Mouse (Mus musculus) embryonic facial prominence, embryonic 11.5 days (tissue): Measurements from ENCODE around the gene Slc16a6. TPM values are rescaled to one million over a fixed set of nuclear protein-coding genes. Genes with fewer than 3 reads are reported as not detected.

Experiments used
- ATAC-seq: fragments of 200-750 bp; cut with Nextera tagmentation; replicated peaks from 2 replicates; pipeline ENCODE4 v1.8.0; 2017; ENCODE audit warnings: low read depth; ENCODE audit not compliant: insufficient number of reproducible peaks, low FRiP score, low TSS enrichment
- DNase-seq: peaks from one replicate; pipeline ENCODE4 v3.0.0-alpha.2; 2015; ENCODE audit warnings: low spot score
- H3K27ac ChIP-seq: fragments of 300-500 bp; sonication (generic); replicated peaks from 2 replicates; pipeline ENCODE4 v1.5.1; 2014; ENCODE audit warnings: mild to moderate bottlenecking, low read depth, low read length, control low read depth
- H3K27me3 ChIP-seq: fragments of 300-500 bp; sonication (generic); 2 replicates; pipeline ENCODE4 v1.6.1; 2014; ENCODE audit warnings: mild to moderate bottlenecking, low read length, moderate library complexity, mixed read lengths; ENCODE audit not compliant: control insufficient read depth, insufficient read depth
- H3K36me3 ChIP-seq: fragments of 300-500 bp; sonication (generic); replicated peaks from 2 replicates; pipeline ENCODE4 v1.6.1; 2014; ENCODE audit warnings: low read depth, mild to moderate bottlenecking, low read length, moderate library complexity, mixed read lengths; ENCODE audit not compliant: control insufficient read depth, insufficient read depth
- H3K4me1 ChIP-seq: fragments of 300-500 bp; sonication (generic); 2 replicates; pipeline ENCODE4 v1.6.1; 2014; ENCODE audit warnings: low read length, mixed read lengths; ENCODE audit not compliant: control insufficient read depth, insufficient read depth
- H3K4me2 ChIP-seq: fragments of 300-500 bp; sonication (generic); 2 replicates; pipeline ENCODE4 v1.6.1; 2014; ENCODE audit warnings: low read depth, mild to moderate bottlenecking, control low read depth, low read length, moderate library complexity
- H3K4me3 ChIP-seq: fragments of 300-500 bp; sonication (generic); 2 replicates; pipeline ENCODE4 v1.5.1; 2014; ENCODE audit warnings: low read depth, low read length, control low read depth
- H3K9ac ChIP-seq: fragments of 300-500 bp; sonication (generic); replicated peaks from 2 replicates; pipeline ENCODE4 v1.6.1; 2014; ENCODE audit warnings: mild to moderate bottlenecking, control low read depth, low read length
- H3K9me3 ChIP-seq: fragments of 300-500 bp; sonication (generic); replicated peaks from 2 replicates; pipeline ENCODE4 v1.6.1; 2016; ENCODE audit warnings: mild to moderate bottlenecking, low read length, inconsistent platforms, mixed read lengths; ENCODE audit not compliant: control insufficient read depth
- WGBS: fragments of 180-500 bp; shearing (Covaris S2); extraction: QIAGEN DNeasy Blood & Tissue Kit; methylation state at CpG from one replicate; pipeline ENCODE4 v1.1.7; 2014; 5-methylcytosine and 5-hydroxymethylcytosine counted together
- polyA plus RNA-seq: library from polyadenylated mRNA; unstranded; fragments of >200 nt; fragmentation: Nextera tagmentation; extraction: Ambion mirVana; gene quantifications from 2 replicates; pipeline ENCODE4 v1.2.1, GENCODE M21; 2014

Slc16a6 gene
- polyA plus RNA-seq, 1 experiment from 2014 or later, result 3.3 TPM

GRCm38 (mm10) chr11:109505823-109506222 lies 32.4 kb upstream of the Slc16a6 start:
- Histone ChIP-seq H3K27me3 (no peaks in the 10 kb centered on the region), H3K36me3 (no peaks in the 10 kb centered on the region), H3K4me2 (no peak overlapping the region), H3K9ac (no peak overlapping the region), H3K4me3 (no peak overlapping the region), H3K27ac (no peak overlapping the region), H3K4me1 (no peaks in the 10 kb centered on the region), H3K9me3 (no peaks in the 10 kb centered on the region)
- ATAC-seq (no peak), DNase-seq (no peak)
- 85% methylated on average over 4 of the region's 4 CpGs for WGBS

- Histone ChIP-seq H3K27me3 (no peaks in the 10 kb centered on the region), H3K4me3 (no peak overlapping the region), H3K9ac (no peak overlapping the region), H3K9me3 (no peaks in the 10 kb centered on the region), H3K4me1 (no peaks in the 10 kb centered on the region), H3K36me3 (no peaks in the 10 kb centered on the region), H3K4me2 (no peak overlapping the region), H3K27ac (no peak overlapping the region)
- no peak for DNase-seq
- ATAC-seq, result no peak
- WGBS, result 77% methylated on average over 9 of the region's 9 CpGs
Observed at GRCm38 (mm10) chr11:109504977-109505376, 31.6 kb upstream of the Slc16a6 start.

GRCm38 (mm10) chr11:109500206-109500605 lies 26.8 kb upstream of the Slc16a6 start:
- Histone ChIP-seq H3K27me3 (no peaks in the 10 kb centered on the region), H3K27ac (no peak overlapping the region), H3K36me3 (no peaks in the 10 kb centered on the region), H3K9ac (no peak overlapping the region), H3K9me3 (no peaks in the 10 kb centered on the region), H3K4me3 (no peak overlapping the region), H3K4me1 (no peaks in the 10 kb centered on the region), H3K4me2 (no peak overlapping the region)
- 91% methylated on average over 5 of the region's 5 CpGs for WGBS
- ATAC-seq, result no peak
- no peak for DNase-seq

- Histone ChIP-seq H3K27ac (no peak overlapping the region), H3K4me1 (no peaks in the 10 kb centered on the region), H3K9me3 (no peaks in the 10 kb centered on the region), H3K36me3 (no peaks in the 10 kb centered on the region), H3K4me3 (no peak overlapping the region), H3K27me3 (no peaks in the 10 kb centered on the region), H3K9ac (no peak overlapping the region), H3K4me2 (no peak overlapping the region)
- WGBS, result 81% methylated on average over 9 of the region's 9 CpGs
- ATAC-seq (no peak), DNase-seq (no peak)
Observed at GRCm38 (mm10) chr11:109497990-109498389, 24.6 kb upstream of the Slc16a6 start.

- WGBS, result 79% methylated on average over 6 of the region's 6 CpGs
- no peaks in the 10 kb centered on the region for H3K4me1 ChIP-seq
- no peak overlapping the region for H3K9ac ChIP-seq
- H3K4me2 ChIP-seq, result no peak overlapping the region
- H3K27me3 ChIP-seq, result no peaks in the 10 kb centered on the region
- DNase-seq, result no peak
- no peaks in the 10 kb centered on the region for H3K9me3 ChIP-seq
- H3K36me3 ChIP-seq, result no peaks in the 10 kb centered on the region
- no peak overlapping the region for H3K27ac ChIP-seq
- no peak for ATAC-seq
- no peak overlapping the region for H3K4me3 ChIP-seq
Observed at GRCm38 (mm10) chr11:109496996-109497714, 23.8 kb upstream of the Slc16a6 start.

GRCm38 (mm10) chr11:109496475-109496993 lies 23.1 kb upstream of the Slc16a6 start:
- H3K4me2 ChIP-seq, result no peak overlapping the region
- DNase-seq, result no peak
- no peak overlapping the region for H3K27ac ChIP-seq
- H3K27me3 ChIP-seq, result no peaks in the 10 kb centered on the region
- H3K9me3 ChIP-seq, result no peaks in the 10 kb centered on the region
- ATAC-seq, result no peak
- H3K4me3 ChIP-seq, result no peak overlapping the region
- no peaks in the 10 kb centered on the region for H3K36me3 ChIP-seq
- H3K9ac ChIP-seq, result no peak overlapping the region
- WGBS, result 94% methylated on average over 7 of the region's 7 CpGs
- H3K4me1 ChIP-seq, result no peaks in the 10 kb centered on the region

- H3K4me2 ChIP-seq, result no peak overlapping the region
- H3K4me1 ChIP-seq, result no peaks in the 10 kb centered on the region
- DNase-seq, result no peak
- no peak overlapping the region for H3K9ac ChIP-seq
- no peaks in the 10 kb centered on the region for H3K27me3 ChIP-seq
- H3K36me3 ChIP-seq, result no peaks in the 10 kb centered on the region
- no peak for ATAC-seq
- 70% methylated on average over 14 of the region's 14 CpGs for WGBS
- no peak overlapping the region for H3K4me3 ChIP-seq
- no peak overlapping the region for H3K27ac ChIP-seq
- H3K9me3 ChIP-seq, result no peaks in the 10 kb centered on the region
Observed at GRCm38 (mm10) chr11:109495771-109496474, 22.5 kb upstream of the Slc16a6 start.
